Mouse (Mus musculus): Measurements from ENCODE around the gene Chd1. TPM values are rescaled to one million over a fixed set of nuclear protein-coding genes. Genes with fewer than 3 reads are reported as not detected.
"Not testable (repeated sequence)": the region's sequence is repeated elsewhere in the genome, so short reads cannot be mapped to it uniquely, and the experiment has no call there.

The Chd1 gene
- polyA plus RNA-seq, 1 experiment from 2014 or later, result 9.0 TPM

DNA sequence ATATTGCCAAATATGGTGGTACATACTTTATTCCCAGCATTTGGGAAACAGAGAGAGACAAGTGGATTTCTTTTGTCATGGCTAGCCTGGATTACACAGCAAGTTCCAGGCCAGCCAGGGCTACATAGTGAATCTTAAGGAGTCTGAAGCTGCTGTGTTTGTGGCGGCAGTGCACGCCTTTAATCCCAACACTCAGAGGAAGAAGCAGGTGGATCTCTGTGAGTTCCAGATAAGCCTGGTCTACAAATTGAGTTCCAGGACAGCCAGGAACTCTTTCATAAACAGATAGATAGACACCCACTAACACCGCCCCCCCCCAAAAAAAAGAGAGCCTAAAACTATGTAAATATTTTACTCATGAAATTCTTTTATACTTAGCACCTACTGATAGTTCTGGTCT, 16.1 kb downstream of the Chd1 start:
- Histone ChIP-seq H3K9ac (ENCODE audit: low read depth, low read length) (no peak overlapping the region), H3K27ac (ENCODE audit: low read length) (no peak overlapping the region), H3K27me3 (ENCODE audit: control insufficient read depth, insufficient read depth, low read depth, low read length) (no peaks in the 10 kb centered on the region), H3K4me3 (ENCODE audit: low read depth, low read length) (no peak overlapping the region), H3K4me1 (ENCODE audit: control insufficient read depth, low read depth, low read length) (peaks cover 3% of the 10 kb centered on the region; the same call in 1 of the 2 replicates), H3K36me3 (ENCODE audit: control insufficient read depth, insufficient read depth) (peaks cover 11% of the 10 kb centered on the region), H3K4me2 (ENCODE audit: low read depth, low read length) (no peak overlapping the region), H3K9me3 (replicated peaks; ENCODE audit: control insufficient read depth, low read length) (no peaks in the 10 kb centered on the region)
- peak; percentile 48; the same call in 1 of the 2 replicates for ATAC-seq (ENCODE audit: low read depth)
- 28% methylated on average over 3 of the region's 3 CpGs for WGBS (ENCODE audit: insufficient replicate concordance)

DNA sequence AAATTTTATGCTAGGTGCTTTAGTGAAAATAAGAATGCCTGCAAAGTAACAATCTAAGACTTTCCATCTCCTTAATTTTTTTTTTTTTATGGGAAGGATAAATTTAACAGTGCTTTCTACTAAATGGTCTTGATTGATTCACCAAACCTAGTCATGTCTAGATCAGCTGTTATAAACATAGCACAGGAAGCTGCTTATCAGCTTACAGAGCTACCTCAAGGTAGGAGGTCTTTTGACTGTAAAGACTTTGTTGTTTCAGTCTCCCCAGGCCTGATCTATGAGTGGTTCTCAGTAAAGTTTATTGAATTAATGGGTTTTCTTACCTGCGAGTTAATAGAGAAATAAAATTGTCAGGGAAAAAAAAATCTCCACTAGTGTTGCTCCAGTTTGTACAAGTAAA, 18.5 kb downstream of the Chd1 start:
- Histone ChIP-seq H3K27me3 (ENCODE audit: control insufficient read depth, insufficient read depth, low read depth, low read length) (no peaks in the 10 kb centered on the region), H3K9me3 (replicated peaks; ENCODE audit: control insufficient read depth, low read length) (no peaks in the 10 kb centered on the region), H3K27ac (ENCODE audit: low read length) (no peak overlapping the region), H3K36me3 (ENCODE audit: control insufficient read depth, insufficient read depth) (peaks cover 32% of the 10 kb centered on the region), H3K4me2 (ENCODE audit: low read depth, low read length) (no peak overlapping the region), H3K4me3 (ENCODE audit: low read depth, low read length) (no peak overlapping the region), H3K9ac (ENCODE audit: low read depth, low read length) (no peak overlapping the region), H3K4me1 (ENCODE audit: control insufficient read depth, low read depth, low read length) (peaks cover 3% of the 10 kb centered on the region; the same call in 1 of the 2 replicates)
- whole genome bisulfite sequencing (ENCODE audit: insufficient replicate concordance), result 66% methylated on average over 1 of the region's 1 CpGs
- ATAC-seq (ENCODE audit: low read depth), result no peak

DNA sequence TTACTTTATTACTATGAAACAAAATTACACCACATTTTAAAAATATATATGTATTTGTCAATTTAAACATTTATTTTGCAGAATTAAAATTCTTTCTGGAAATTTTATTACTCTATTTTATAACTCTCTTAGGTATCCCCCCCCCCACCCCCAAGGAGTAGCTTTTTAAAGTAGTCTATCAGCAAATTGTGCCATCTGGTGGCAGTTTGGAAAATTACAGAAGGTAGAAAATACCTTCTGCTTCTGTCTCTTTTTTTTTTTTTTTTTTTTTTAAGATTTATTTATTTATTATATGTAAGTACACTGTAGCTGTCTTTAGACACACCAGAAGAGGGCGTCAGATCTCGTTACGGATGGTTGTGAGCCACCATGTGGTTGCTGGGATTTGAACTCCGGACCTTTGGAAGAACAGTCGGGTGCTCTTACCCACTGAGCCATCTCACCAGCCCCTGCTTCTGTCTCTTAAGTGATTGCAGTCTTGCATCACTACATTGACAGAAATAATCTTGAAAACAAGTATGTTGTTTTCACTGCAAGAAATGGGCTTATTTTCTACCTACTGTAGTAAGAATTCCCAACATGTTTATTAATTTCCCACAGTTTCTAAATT, 19.2 kb downstream of the Chd1 start:
- H3K27ac ChIP-seq (ENCODE audit: low read length); H3K9ac ChIP-seq (ENCODE audit: low read depth, low read length); H3K4me2 ChIP-seq (ENCODE audit: low read depth, low read length); H3K27me3 ChIP-seq (ENCODE audit: control insufficient read depth, insufficient read depth, low read depth, low read length); ATAC-seq (ENCODE audit: low read depth); H3K4me1 ChIP-seq (ENCODE audit: control insufficient read depth, low read depth, low read length); H3K4me3 ChIP-seq (ENCODE audit: low read depth, low read length); H3K9me3 ChIP-seq (replicated peaks; ENCODE audit: control insufficient read depth, low read length): not testable (repeated sequence)
- 100% methylated on average over 1 of the region's 5 CpGs for WGBS (ENCODE audit: insufficient replicate concordance)
- peaks cover 32% of the 10 kb centered on the region for H3K36me3 ChIP-seq (ENCODE audit: control insufficient read depth, insufficient read depth)

DNA sequence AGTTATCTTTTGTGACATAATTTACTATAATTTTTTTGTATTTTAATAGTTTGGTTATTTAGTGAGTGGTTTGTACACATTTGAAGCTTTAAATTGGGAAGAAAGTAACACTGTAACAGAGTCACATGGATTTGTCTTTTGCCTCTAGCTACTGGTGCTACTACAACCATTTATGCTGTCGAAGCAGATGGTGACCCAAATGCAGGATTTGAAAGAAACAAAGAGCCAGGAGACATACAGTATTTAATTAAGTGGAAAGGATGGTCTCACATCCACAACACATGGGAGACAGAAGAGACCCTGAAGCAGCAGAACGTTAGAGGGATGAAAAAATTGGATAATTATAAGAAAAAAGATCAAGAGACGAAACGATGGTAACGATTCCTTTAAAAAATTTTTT, 26.9 kb downstream of the Chd1 start:
- H3K36me3 ChIP-seq (ENCODE audit: control insufficient read depth, insufficient read depth), result peaks cover 48% of the 10 kb centered on the region
- H3K4me2 ChIP-seq (ENCODE audit: low read depth, low read length), result no peak overlapping the region
- no peaks in the 10 kb centered on the region for H3K27me3 ChIP-seq (ENCODE audit: control insufficient read depth, insufficient read depth, low read depth, low read length)
- no peaks in the 10 kb centered on the region for H3K9me3 ChIP-seq (replicated peaks; ENCODE audit: control insufficient read depth, low read length)
- H3K4me1 ChIP-seq (ENCODE audit: control insufficient read depth, low read depth, low read length), result no peaks in the 10 kb centered on the region
- no peak overlapping the region for H3K27ac ChIP-seq (ENCODE audit: low read length)
- no peak overlapping the region for H3K4me3 ChIP-seq (ENCODE audit: low read depth, low read length)
- H3K9ac ChIP-seq (ENCODE audit: low read depth, low read length), result no peak overlapping the region
- ATAC-seq (ENCODE audit: low read depth), result no peak
- 87% methylated on average over 5 of the region's 5 CpGs for WGBS (ENCODE audit: insufficient replicate concordance)

DNA sequence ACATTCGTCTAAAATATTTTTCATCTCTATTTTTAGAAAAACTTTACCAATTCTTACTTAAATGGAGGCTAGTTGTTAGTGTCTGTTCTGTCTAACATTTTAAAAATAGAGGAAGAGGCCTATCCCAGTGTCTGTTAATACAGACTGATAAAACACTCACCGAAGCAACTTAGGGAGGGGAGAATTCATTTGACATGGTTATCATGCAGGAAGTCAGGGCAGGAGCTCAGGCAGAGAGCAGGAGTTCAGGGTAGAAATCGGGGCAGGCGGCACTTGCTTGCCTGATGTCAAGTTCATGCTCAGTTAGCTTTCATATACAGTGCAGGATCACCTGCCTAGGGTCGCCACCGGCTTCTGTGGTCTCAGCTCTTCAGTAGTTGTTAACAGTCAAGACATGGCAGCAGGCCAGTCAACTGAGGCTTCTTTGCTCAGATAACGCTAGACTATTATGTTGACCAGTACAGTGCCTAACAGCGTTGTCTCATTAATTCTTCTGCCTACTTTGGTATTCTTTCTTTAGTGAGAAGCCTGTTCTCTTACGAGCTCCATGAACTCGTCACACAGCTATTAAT, 32.7 kb downstream of the Chd1 start:
- H3K9me3 ChIP-seq (replicated peaks; ENCODE audit: control insufficient read depth, low read length), result no peaks in the 10 kb centered on the region
- H3K4me3 ChIP-seq (ENCODE audit: low read depth, low read length), result no peak overlapping the region
- H3K4me1 ChIP-seq (ENCODE audit: control insufficient read depth, low read depth, low read length), result no peaks in the 10 kb centered on the region
- no peaks in the 10 kb centered on the region for H3K27me3 ChIP-seq (ENCODE audit: control insufficient read depth, insufficient read depth, low read depth, low read length)
- no peak for ATAC-seq (ENCODE audit: low read depth)
- no peak overlapping the region for H3K9ac ChIP-seq (ENCODE audit: low read depth, low read length)
- no peak overlapping the region for H3K27ac ChIP-seq (ENCODE audit: low read length)
- H3K36me3 ChIP-seq (ENCODE audit: control insufficient read depth, insufficient read depth), result peaks cover 36% of the 10 kb centered on the region
- WGBS (ENCODE audit: insufficient replicate concordance), result 69% methylated on average over 10 of the region's 10 CpGs
- H3K4me2 ChIP-seq (ENCODE audit: low read depth, low read length), result no peak overlapping the region

DNA sequence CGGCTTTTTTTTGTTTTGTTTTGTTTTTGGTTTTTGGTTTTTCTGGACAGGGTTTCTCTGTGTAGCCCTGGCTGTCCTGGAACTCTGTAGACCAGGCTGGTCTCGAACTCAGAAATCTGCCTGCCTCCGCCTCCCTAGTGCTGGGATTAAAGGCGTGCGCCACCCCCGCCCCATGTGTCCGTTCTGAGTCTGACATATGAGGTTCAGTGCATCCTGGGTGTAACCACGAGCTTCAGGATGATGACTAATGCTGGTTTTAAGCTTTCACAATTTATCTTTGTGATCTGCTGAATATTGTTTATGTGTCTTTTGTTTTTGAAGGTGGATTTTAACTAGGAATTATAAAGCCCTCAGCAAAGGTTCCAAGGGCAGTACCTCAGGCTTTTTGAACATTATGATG, 37.1 kb downstream of the Chd1 start:
- ATAC-seq (ENCODE audit: low read depth), result no peak
- Histone ChIP-seq H3K4me3 (ENCODE audit: low read depth, low read length) (no peak overlapping the region), H3K9ac (ENCODE audit: low read depth, low read length) (no peak overlapping the region), H3K27ac (ENCODE audit: low read length) (no peak overlapping the region), H3K4me2 (ENCODE audit: low read depth, low read length) (no peak overlapping the region), H3K27me3 (ENCODE audit: control insufficient read depth, insufficient read depth, low read depth, low read length) (no peaks in the 10 kb centered on the region), H3K9me3 (replicated peaks; ENCODE audit: control insufficient read depth, low read length) (no peaks in the 10 kb centered on the region), H3K4me1 (ENCODE audit: control insufficient read depth, low read depth, low read length) (no peaks in the 10 kb centered on the region), H3K36me3 (ENCODE audit: control insufficient read depth, insufficient read depth) (peaks cover 22% of the 10 kb centered on the region; the same call in 1 of the 2 replicates)
- WGBS (ENCODE audit: insufficient replicate concordance), result 71% methylated on average over 8 of the region's 8 CpGs

DNA sequence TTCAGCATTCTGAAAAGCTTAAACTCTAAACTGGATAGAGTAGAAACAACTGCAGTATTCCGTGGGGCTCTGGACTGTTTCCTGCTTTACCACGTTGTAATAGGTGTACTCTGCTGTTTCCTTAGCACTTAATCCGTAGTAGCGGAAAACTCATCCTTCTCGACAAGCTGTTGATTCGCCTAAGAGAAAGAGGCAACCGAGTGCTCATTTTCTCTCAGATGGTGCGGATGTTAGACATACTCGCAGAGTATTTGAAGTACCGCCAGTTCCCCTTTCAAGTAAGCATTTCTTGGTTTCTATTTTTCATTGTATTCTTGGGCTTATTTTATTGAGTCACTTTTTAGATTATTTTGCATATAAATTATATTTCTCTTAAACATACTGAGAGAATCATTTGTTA, 38.2 kb downstream of the Chd1 start:
- no peak for ATAC-seq (ENCODE audit: low read depth)
- H3K27me3 ChIP-seq (ENCODE audit: control insufficient read depth, insufficient read depth, low read depth, low read length), result no peaks in the 10 kb centered on the region
- H3K4me1 ChIP-seq (ENCODE audit: control insufficient read depth, low read depth, low read length), result no peaks in the 10 kb centered on the region
- H3K9me3 ChIP-seq (replicated peaks; ENCODE audit: control insufficient read depth, low read length), result no peaks in the 10 kb centered on the region
- no peak overlapping the region for H3K27ac ChIP-seq (ENCODE audit: low read length)
- H3K36me3 ChIP-seq (ENCODE audit: control insufficient read depth, insufficient read depth), result peaks cover 18% of the 10 kb centered on the region; the same call in 1 of the 2 replicates
- H3K4me3 ChIP-seq (ENCODE audit: low read depth, low read length), result no peak overlapping the region
- no peak overlapping the region for H3K9ac ChIP-seq (ENCODE audit: low read depth, low read length)
- no peak overlapping the region for H3K4me2 ChIP-seq (ENCODE audit: low read depth, low read length)
- 84% methylated on average over 10 of the region's 10 CpGs for WGBS (ENCODE audit: insufficient replicate concordance)

DNA sequence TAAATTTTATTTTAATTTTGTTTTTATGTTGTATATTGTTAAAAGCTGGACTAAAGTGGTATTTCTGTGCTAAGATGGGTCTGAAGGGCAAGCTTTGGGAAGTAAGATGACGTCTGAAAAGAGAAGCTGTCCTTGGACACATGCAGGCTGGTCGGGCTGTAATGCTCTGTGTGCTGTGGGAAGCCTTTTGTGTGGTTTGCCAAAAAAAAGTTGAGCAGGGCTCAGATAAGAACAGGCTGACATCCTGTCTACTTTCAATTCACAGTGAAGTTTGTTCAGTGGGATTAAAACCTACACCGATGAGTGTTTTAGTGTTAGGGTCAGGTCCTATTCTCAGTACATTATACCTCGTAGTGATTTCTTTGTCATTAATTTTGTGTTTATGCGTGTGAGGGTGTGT, 38.6 kb downstream of the Chd1 start:
- no peaks in the 10 kb centered on the region for H3K9me3 ChIP-seq (replicated peaks; ENCODE audit: control insufficient read depth, low read length)
- WGBS (ENCODE audit: insufficient replicate concordance), result 55% methylated on average over 5 of the region's 5 CpGs
- H3K36me3 ChIP-seq (ENCODE audit: control insufficient read depth, insufficient read depth), result peaks cover 19% of the 10 kb centered on the region
- no peaks in the 10 kb centered on the region for H3K4me1 ChIP-seq (ENCODE audit: control insufficient read depth, low read depth, low read length)
- no peak overlapping the region for H3K9ac ChIP-seq (ENCODE audit: low read depth, low read length)
- H3K27me3 ChIP-seq (ENCODE audit: control insufficient read depth, insufficient read depth, low read depth, low read length), result no peaks in the 10 kb centered on the region
- H3K4me3 ChIP-seq (ENCODE audit: low read depth, low read length), result no peak overlapping the region
- no peak overlapping the region for H3K27ac ChIP-seq (ENCODE audit: low read length)
- H3K4me2 ChIP-seq (ENCODE audit: low read depth, low read length), result no peak overlapping the region
- ATAC-seq (ENCODE audit: low read depth), result no peak

DNA sequence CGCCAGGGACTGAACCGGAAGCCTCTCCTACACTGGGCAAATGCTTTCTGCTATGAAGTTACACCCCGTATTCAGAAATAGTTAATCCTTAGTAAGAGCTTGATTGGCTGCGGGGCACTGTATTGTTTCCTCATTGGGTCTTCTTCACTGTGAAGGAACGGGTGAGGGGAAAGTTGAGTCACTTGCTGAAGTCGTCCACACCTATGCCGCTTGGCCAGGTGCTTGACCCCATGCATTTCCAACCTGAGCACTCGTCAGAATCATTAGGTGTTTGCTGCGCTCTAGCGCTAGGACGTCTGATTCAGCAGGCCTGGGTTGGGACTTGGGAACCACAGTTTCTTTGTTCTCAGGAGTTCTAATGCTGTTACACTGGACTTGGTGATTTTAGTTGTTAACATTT, 41.9 kb downstream of the Chd1 start:
- H3K9me3 ChIP-seq (replicated peaks; ENCODE audit: control insufficient read depth, low read length), result no peaks in the 10 kb centered on the region
- no peak overlapping the region for H3K4me2 ChIP-seq (ENCODE audit: low read depth, low read length)
- no peak overlapping the region for H3K4me3 ChIP-seq (ENCODE audit: low read depth, low read length)
- no peak overlapping the region for H3K9ac ChIP-seq (ENCODE audit: low read depth, low read length)
- H3K36me3 ChIP-seq (ENCODE audit: control insufficient read depth, insufficient read depth), result peaks cover 28% of the 10 kb centered on the region
- no peak for ATAC-seq (ENCODE audit: low read depth)
- H3K4me1 ChIP-seq (ENCODE audit: control insufficient read depth, low read depth, low read length), result no peaks in the 10 kb centered on the region
- 80% methylated on average over 11 of the region's 11 CpGs for WGBS (ENCODE audit: insufficient replicate concordance)
- no peak overlapping the region for H3K27ac ChIP-seq (ENCODE audit: low read length)
- H3K27me3 ChIP-seq (ENCODE audit: control insufficient read depth, insufficient read depth, low read depth, low read length), result no peaks in the 10 kb centered on the region

Data from liver, embryonic 16.5 days (tissue).